Mouse (Mus musculus) gastrocnemius, postnatal 25 days (tissue): ENCODE data around the gene Fgfr2. TPM values are rescaled to one million over a fixed set of nuclear protein-coding genes. Genes with fewer than 3 reads are reported as not detected.

Experiments
- DNase-seq: peaks from one replicate; pipeline ENCODE4 v3.0.0; 2022
- total RNA-seq, 2 experiments: library from RNA; stranded (reverse); gene quantifications; 1 replicate in 1 of 2; 2 replicates in 1 of 2; pipeline ENCODE4 v1.2.3; 2021

The Fgfr2 gene
- total RNA-seq, 2 experiments from 2014 or later = 0.33 to 0.96 TPM

GRCm38 (mm10) chr7:133005772-133006171, 117.4 kb downstream of the Fgfr2 start:
- DNase-seq = no peak

- peak; percentile 78 for DNase-seq
Measured at GRCm38 (mm10) chr7:133003421-133003820, 119.7 kb downstream of the Fgfr2 start.

GRCm38 (mm10) chr7:133002271-133002670, 120.9 kb downstream of the Fgfr2 start:
- DNase-seq = no peak

- no peak for DNase-seq
Measured at GRCm38 (mm10) chr7:133001388-133001787, 121.8 kb downstream of the Fgfr2 start.

GRCm38 (mm10) chr7:132999061-132999460, 124.1 kb downstream of the Fgfr2 start:
- DNase-seq = no peak

- no peak for DNase-seq
Measured at GRCm38 (mm10) chr7:132998639-132999038, 124.5 kb downstream of the Fgfr2 start.

GRCm38 (mm10) chr7:132996391-132996790, 126.8 kb downstream of the Fgfr2 start:
- DNase-seq = no peak

GRCm38 (mm10) chr7:132994628-132995191, 128.4 kb downstream of the Fgfr2 start:
- no peak for DNase-seq

GRCm38 (mm10) chr7:132994120-132994519, 129.0 kb downstream of the Fgfr2 start:
- DNase-seq = no peak

- DNase-seq = peak; percentile 67
Measured at GRCm38 (mm10) chr7:132992967-132993615, 130.1 kb downstream of the Fgfr2 start.

- DNase-seq = no peak
Measured at GRCm38 (mm10) chr7:132991240-132991900, 131.8 kb downstream of the Fgfr2 start.

- no peak for DNase-seq
Measured at GRCm38 (mm10) chr7:132989839-132990238, 133.3 kb downstream of the Fgfr2 start.

GRCm38 (mm10) chr7:132982639-132983038, 140.5 kb downstream of the Fgfr2 start:
- no peak for DNase-seq

GRCm38 (mm10) chr7:132977981-132978380, 145.2 kb downstream of the Fgfr2 start:
- no peak for DNase-seq

GRCm38 (mm10) chr7:132976079-132976478, 147.1 kb downstream of the Fgfr2 start:
- DNase-seq = no peak

GRCm38 (mm10) chr7:132972079-132972478, 151.1 kb downstream of the Fgfr2 start:
- no peak for DNase-seq

GRCm38 (mm10) chr7:132965707-132966106, 157.4 kb downstream of the Fgfr2 start:
- no peak for DNase-seq

GRCm38 (mm10) chr7:132964395-132964794, 158.8 kb downstream of the Fgfr2 start:
- no peak for DNase-seq

- DNase-seq = no peak
Measured at GRCm38 (mm10) chr7:132950613-132951012, 172.5 kb downstream of the Fgfr2 start.

GRCm38 (mm10) chr7:132949968-132950367, 173.2 kb downstream of the Fgfr2 start:
- DNase-seq = no peak

- no peak for DNase-seq
Measured at GRCm38 (mm10) chr7:132940569-132940968, 182.6 kb downstream of the Fgfr2 start.

- no peak for DNase-seq
Measured at GRCm38 (mm10) chr7:132939118-132939517, 184.0 kb downstream of the Fgfr2 start.

- no peak for DNase-seq
Measured at GRCm38 (mm10) chr7:132934743-132935142, 188.4 kb downstream of the Fgfr2 start.

GRCm38 (mm10) chr7:132933331-132933730, 189.8 kb downstream of the Fgfr2 start:
- DNase-seq = no peak
